Mouse (Mus musculus) ES-E14 (cell line): ENCODE results near the gene Apba2. TPM values are rescaled to one million over a fixed set of nuclear protein-coding genes. Genes with fewer than 3 reads are reported as not detected.

ENCODE experiments used
- DNase-seq: peaks from one replicate; pipeline ENCODE4 v3.0.0-alpha.2; 2013; ENCODE audit warnings: low read depth, low spot score
- H3K27ac ChIP-seq: 2 replicates; pipeline ENCODE4 v1.5.1; 2012; ENCODE audit warnings: low read depth, mild to moderate bottlenecking, low read length, moderate library complexity, mixed read lengths; ENCODE audit not compliant: poor library complexity, insufficient read depth, severe bottlenecking
- H3K36me3 ChIP-seq: 2 replicates; pipeline ENCODE4 v1.6.1; 2012; ENCODE audit warnings: mild to moderate bottlenecking, low read length, moderate library complexity, mixed read lengths; ENCODE audit not compliant: control insufficient read depth, poor library complexity, insufficient read depth, severe bottlenecking
- H3K4me1 ChIP-seq, 2 experiments: fragments of 150-350 bp in 1 of 2; sonication (generic) in 1 of 2; 2 replicates each; pipeline ENCODE4 v1.6.1; 2012; ENCODE audit warnings: low read length in 2 of 2, mild to moderate bottlenecking in 1 of 2, mixed read lengths in 1 of 2; ENCODE audit not compliant: control insufficient read depth in 2 of 2, insufficient read depth in 2 of 2, poor library complexity in 1 of 2
- H3K4me3 ChIP-seq, 2 experiments: fragments of 150-350 bp in 1 of 2; sonication (generic) in 1 of 2; 2 replicates each; pipeline ENCODE4 v1.5.1; 2012; ENCODE audit warnings: low read length in 2 of 2, low read depth in 1 of 2, mild to moderate bottlenecking in 1 of 2, mixed read lengths in 1 of 2; ENCODE audit not compliant: insufficient read depth in 1 of 2, poor library complexity in 1 of 2, severe bottlenecking in 1 of 2
- H3K9ac ChIP-seq: 2 replicates; pipeline ENCODE4 v1.6.1; 2012; ENCODE audit warnings: low read depth, mild to moderate bottlenecking, low read length, mixed read lengths; ENCODE audit not compliant: poor library complexity, insufficient read depth, severe bottlenecking
- H3K9me3 ChIP-seq: fragments of 150-350 bp; sonication (generic); 2 replicates; pipeline ENCODE4 v1.6.1; 2012; ENCODE audit warnings: low read depth, mild to moderate bottlenecking, low read length; ENCODE audit not compliant: control insufficient read depth, insufficient read depth
- CHD2 ChIP-seq: IDR thresholded peaks from 2 replicates; pipeline ENCODE4 v1.6.1; 2014; ENCODE audit warnings: mild to moderate bottlenecking, low read depth, low read length, inconsistent platforms
- HCFC1 ChIP-seq: IDR thresholded peaks from 2 replicates; pipeline ENCODE4 v1.6.1; 2012; ENCODE audit warnings: low read length, inconsistent platforms, borderline replicate concordance; ENCODE audit not compliant: insufficient read depth
- MAFK ChIP-seq: IDR thresholded peaks from 2 replicates; pipeline ENCODE4 v1.6.1; 2014; ENCODE audit warnings: mild to moderate bottlenecking, low read depth, low read length, inconsistent platforms; ENCODE audit not compliant: insufficient read depth
- ZC3H11A ChIP-seq: IDR thresholded peaks from 2 replicates; pipeline ENCODE4 v1.6.1; 2012; ENCODE audit warnings: low read depth, mild to moderate bottlenecking, inconsistent platforms, low read length, borderline replicate concordance
- ZNF384 ChIP-seq: IDR thresholded peaks from 2 replicates; pipeline ENCODE4 v1.6.1; 2012; ENCODE audit warnings: low read depth, low read length, inconsistent platforms
- in situ Hi-C, 2 experiments: fragments of 600-800 bp; cut with MboI; formaldehyde crosslinking; loops; one replicate each; pipeline ENCODE4 v1.15.1; 2025; ENCODE audit warnings: low sequenced_read_pairs in 2 of 2, inconsistent platforms in 1 of 2; ENCODE audit not compliant: unreplicated experiment in 2 of 2
- total RNA-seq: library from RNA; depleted of rRNA; stranded (reverse); fragments of 300-350 nt; gene quantifications from 2 replicates; pipeline ENCODE4 v1.2.3, GENCODE M21; 2012

The Apba2 gene
- total RNA-seq, 1 experiment = 1.7 TPM

DNA sequence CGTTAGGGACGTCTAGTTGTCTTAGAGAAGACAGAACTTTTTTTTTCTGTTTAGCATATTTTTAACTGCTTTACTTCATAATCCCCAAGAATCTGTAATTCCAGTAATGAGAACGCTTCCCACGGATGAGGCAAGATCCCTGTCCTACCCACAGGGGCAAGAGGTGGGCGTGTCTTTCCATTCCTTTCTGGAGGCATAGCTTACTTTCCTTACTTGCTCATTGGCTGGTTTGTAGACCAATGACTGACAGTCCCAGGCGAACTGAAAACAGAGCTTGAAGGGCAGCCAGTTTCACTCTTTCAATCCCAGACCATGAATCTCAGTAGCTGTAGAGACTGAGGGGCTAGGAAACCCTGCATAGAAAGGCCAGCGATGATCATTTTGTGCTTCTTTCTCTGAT, 68.2 kb downstream of the Apba2 start:
- Histone ChIP-seq H3K9me3 (no peaks in the 10 kb centered on the region), H3K4me1 (no peaks in the 10 kb centered on the region), H3K27ac (no peak overlapping the region), H3K9ac (no peak overlapping the region), H3K36me3 (no peaks in the 10 kb centered on the region), H3K4me3 (no peak overlapping the region)
- no peak for DNase-seq
- in situ Hi-C loops = no loop called here
- TF ChIP-seq HCFC1 = no peak
- TF ChIP-seq CHD2 = no peak
- no peak for TF ChIP-seq MAFK
- no peak for TF ChIP-seq ZNF384

DNA sequence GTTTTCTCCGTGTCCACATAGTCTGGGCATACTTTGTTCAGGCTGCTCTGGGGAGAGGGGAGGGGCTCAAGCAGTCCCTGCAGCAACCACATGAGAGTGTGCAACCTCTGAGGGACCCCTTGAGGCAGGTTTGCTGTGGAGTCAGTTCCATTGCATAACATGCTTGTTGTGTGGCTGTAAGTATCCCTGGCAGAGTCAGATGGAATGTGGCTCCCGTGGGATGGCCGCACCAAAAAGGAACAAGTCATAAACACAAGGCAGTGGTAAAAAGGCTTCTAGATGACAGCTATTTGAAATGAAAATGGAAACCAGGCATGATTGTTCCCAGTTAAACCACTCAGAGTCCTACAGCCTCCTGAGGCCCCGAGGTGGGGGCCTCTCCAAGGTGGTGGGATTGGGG, 69.4 kb downstream of the Apba2 start:
- Histone ChIP-seq H3K4me3 (no peak overlapping the region), H3K36me3 (no peaks in the 10 kb centered on the region), H3K27ac (no peak overlapping the region), H3K4me1 (no peaks in the 10 kb centered on the region), H3K9ac (no peak overlapping the region), H3K9me3 (no peaks in the 10 kb centered on the region)
- DNase-seq = no peak
- TF ChIP-seq ZNF384 = no peak
- no peak for TF ChIP-seq MAFK
- no peak for TF ChIP-seq CHD2
- TF ChIP-seq HCFC1 = no peak
- TF ChIP-seq ZC3H11A = no peak
- in situ Hi-C loops = no loop called here

DNA sequence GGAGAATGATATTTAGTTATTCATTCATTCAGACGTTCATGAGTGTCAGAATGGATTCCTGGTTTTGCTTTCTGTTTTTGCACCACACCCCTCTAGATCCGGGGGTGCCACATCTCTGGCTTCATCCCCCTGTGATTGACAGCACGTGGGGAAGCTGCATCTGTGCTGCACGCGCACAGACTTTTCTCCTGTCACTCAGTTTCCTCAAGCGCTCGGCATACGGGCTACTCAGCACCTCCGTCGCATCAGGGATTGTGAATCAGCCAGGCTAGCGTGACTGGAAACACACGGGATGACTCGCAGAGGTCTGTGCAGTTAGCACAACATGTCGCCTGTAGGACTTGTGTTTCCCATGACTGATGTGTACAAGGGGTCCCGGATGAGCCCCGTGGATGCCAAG, 72.6 kb downstream of the Apba2 start:
- no peak overlapping the region for H3K9ac ChIP-seq
- no peak for DNase-seq
- H3K36me3 ChIP-seq = no peaks in the 10 kb centered on the region
- H3K4me1 ChIP-seq = no peaks in the 10 kb centered on the region
- no peak for TF ChIP-seq HCFC1
- no peak for TF ChIP-seq ZNF384
- no peak for TF ChIP-seq ZC3H11A
- TF ChIP-seq CHD2 = no peak
- TF ChIP-seq MAFK = no peak
- in situ Hi-C loops = no loop called here
- H3K27ac ChIP-seq = no peak overlapping the region
- no peaks in the 10 kb centered on the region for H3K9me3 ChIP-seq
- no peak overlapping the region for H3K4me3 ChIP-seq

DNA sequence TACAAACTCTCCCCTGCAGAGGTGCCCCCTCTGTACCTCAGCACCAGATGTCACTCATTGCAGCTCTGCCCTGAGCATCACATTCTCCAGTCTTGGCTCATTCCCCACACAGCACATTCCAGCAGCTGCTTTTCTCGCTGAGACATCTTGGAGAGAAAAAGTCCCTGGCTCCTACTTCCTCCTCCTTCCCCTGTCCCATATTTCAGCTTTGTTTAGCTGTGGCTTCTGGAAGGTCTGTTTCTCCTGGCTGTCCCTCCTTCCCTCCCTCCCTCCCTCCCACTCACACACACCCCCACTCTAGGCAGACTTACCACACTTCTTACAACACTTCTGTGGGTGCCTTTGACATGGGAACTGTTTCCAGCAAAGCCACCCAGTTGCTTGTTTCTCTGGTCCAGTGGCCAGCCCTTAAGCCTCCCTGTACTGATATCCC, 75.0 kb downstream of the Apba2 start:
- H3K36me3 ChIP-seq = no peaks in the 10 kb centered on the region
- DNase-seq = no peak
- TF ChIP-seq CHD2 (no peak), MAFK (no peak), HCFC1 (no peak), ZNF384 (no peak), ZC3H11A (no peak)

DNA sequence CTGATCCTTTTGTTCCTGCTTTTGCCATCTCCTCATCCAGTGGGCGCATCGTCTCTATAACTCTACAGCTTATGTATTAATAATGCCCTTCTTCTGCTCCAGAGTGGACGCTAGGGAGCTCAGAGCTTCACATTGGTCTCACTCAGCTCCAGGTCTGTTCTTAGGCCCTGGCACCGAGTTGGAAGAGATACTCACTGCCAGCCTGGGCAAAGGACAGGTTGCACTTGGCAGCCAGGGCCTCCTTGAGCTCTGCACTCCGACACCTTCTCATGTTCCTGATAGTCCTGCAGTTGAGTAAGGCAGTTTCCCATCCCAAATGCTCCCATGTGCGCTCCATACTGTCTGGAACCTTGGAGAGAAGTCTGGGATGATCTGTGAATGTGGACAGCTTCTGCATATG, 76.7 kb downstream of the Apba2 start:
- no peak for DNase-seq
- Histone ChIP-seq H3K27ac (no peak overlapping the region), H3K36me3 (no peaks in the 10 kb centered on the region), H3K4me3 (no peak overlapping the region), H3K9me3 (no peaks in the 10 kb centered on the region), H3K9ac (no peak overlapping the region), H3K4me1 (no peaks in the 10 kb centered on the region)
- in situ Hi-C loops = no loop called here
- TF ChIP-seq ZC3H11A = no peak
- TF ChIP-seq ZNF384 = no peak
- no peak for TF ChIP-seq CHD2
- TF ChIP-seq HCFC1 = no peak
- TF ChIP-seq MAFK = no peak

More for the DNA sequence above, 75.0 kb downstream of the Apba2 start:
- H3K27ac ChIP-seq = no peak overlapping the region
- in situ Hi-C loops = no loop called here
- no peak overlapping the region for H3K4me3 ChIP-seq
- no peaks in the 10 kb centered on the region for H3K4me1 ChIP-seq
- no peak overlapping the region for H3K9ac ChIP-seq
- no peaks in the 10 kb centered on the region for H3K9me3 ChIP-seq
